Mouse (Mus musculus) G1E (cell line): ENCODE data around the gene Trim15.

Source experiments
- CTCF ChIP-seq: IDR thresholded peaks from 2 replicates; pipeline ENCODE4 v1.5.1; 2012; ENCODE audit warnings: low read depth, low read length, inconsistent platforms, mixed read lengths
- GATA2 ChIP-seq: IDR thresholded peaks from 2 replicates; pipeline ENCODE4 v1.6.1; 2012; ENCODE audit warnings: low read depth, low read length, inconsistent platforms, borderline replicate concordance
- POLR2AphosphoS5 ChIP-seq: IDR thresholded peaks from 2 replicates; pipeline ENCODE4 v1.6.1; 2012; ENCODE audit warnings: low read depth, low read length, inconsistent platforms; ENCODE audit not compliant: insufficient replicate concordance
- TAL1 ChIP-seq: conservative IDR thresholded peaks from 2 replicates; pipeline ENCODE4 v1.6.1; 2012; ENCODE audit warnings: low read depth, low read length, inconsistent platforms, mixed read lengths

GRCm38 (mm10) chr17:36836427-36836812 is 30.6 kb downstream of the Trim15 start:
- TF ChIP-seq CTCF (no peak), TAL1 (no peak), GATA2 (no peak), POLR2AphosphoS5 (no peak)
